Mouse (Mus musculus) liver, postnatal 0 days (tissue): ENCODE measurements around the gene Specc1. TPM values are rescaled to one million over a fixed set of nuclear protein-coding genes. Genes with fewer than 3 reads are reported as not detected.

Source experiments
- ATAC-seq: fragments of 200-750 bp; cut with Nextera tagmentation; 2 replicates; pipeline ENCODE4 v1.8.0; 2017; ENCODE audit warnings: mild to moderate bottlenecking, moderate library complexity
- DNase-seq: peaks from one replicate; pipeline ENCODE4 v3.0.0-alpha.2; 2016
- H3K27ac ChIP-seq: fragments of 300-500 bp; sonication (generic); 2 replicates; pipeline ENCODE4 v1.5.1; 2014; ENCODE audit warnings: antibody characterized with exemption, moderate library complexity, mild to moderate bottlenecking, low read depth
- H3K27me3 ChIP-seq: fragments of 300-500 bp; sonication (generic); 2 replicates; pipeline ENCODE4 v1.6.1; 2014; ENCODE audit warnings: low read length, control low read depth, mixed read lengths; ENCODE audit not compliant: insufficient read depth
- H3K36me3 ChIP-seq: fragments of 300-500 bp; sonication (generic); replicated peaks from 2 replicates; pipeline ENCODE4 v1.6.1; 2014; ENCODE audit warnings: mild to moderate bottlenecking, control low read depth, low read length, moderate library complexity, mixed read lengths; ENCODE audit not compliant: insufficient read depth
- H3K4me1 ChIP-seq: fragments of 300-500 bp; sonication (generic); 2 replicates; pipeline ENCODE4 v1.6.1; 2014; ENCODE audit warnings: antibody characterized with exemption, mild to moderate bottlenecking, control low read depth; ENCODE audit not compliant: insufficient read depth
- H3K4me2 ChIP-seq: fragments of 300-500 bp; sonication (generic); 2 replicates; pipeline ENCODE4 v1.6.1; 2014; ENCODE audit warnings: low read depth, mild to moderate bottlenecking, low read length, moderate library complexity, mixed read lengths
- H3K4me3 ChIP-seq: fragments of 300-500 bp; sonication (generic); 2 replicates; pipeline ENCODE4 v1.5.1; 2014; ENCODE audit warnings: low read depth, low read length
- H3K9ac ChIP-seq: fragments of 300-500 bp; sonication (generic); replicated peaks from 2 replicates; pipeline ENCODE4 v1.6.1; 2014; ENCODE audit warnings: mild to moderate bottlenecking, moderate library complexity
- H3K9me3 ChIP-seq: fragments of 300-500 bp; sonication (generic); 2 replicates; pipeline ENCODE4 v1.6.1; 2016; ENCODE audit warnings: mild to moderate bottlenecking, control low read depth, low read length, mixed read lengths
- CTCF ChIP-seq: sonication (generic); IDR thresholded peaks from 2 replicates; pipeline ENCODE4 v1.5.1; 2016; ENCODE audit warnings: antibody characterized with exemption, low read depth
- EP300 ChIP-seq: IDR thresholded peaks from 2 replicates; pipeline ENCODE4 v1.6.1; 2016; ENCODE audit warnings: antibody characterized with exemption, low read depth, mild to moderate bottlenecking
- WGBS: fragments of 180-500 bp; shearing (Covaris S2); extraction: QIAGEN DNeasy Blood & Tissue Kit; methylation state at CpG from one replicate; pipeline ENCODE4 v1.1.7; 2014; ENCODE audit not compliant: insufficient replicate concordance; 5-methylcytosine and 5-hydroxymethylcytosine counted together
- polyA plus RNA-seq: library from polyadenylated mRNA; unstranded; fragments of >200 nt; fragmentation: Nextera tagmentation; extraction: Ambion mirVana; gene quantifications from 2 replicates; pipeline ENCODE4 v1.2.1, GENCODE M21; 2015

Specc1 gene
- polyA plus RNA-seq, 1 experiment from 2014 or later, result 20.7 TPM

GRCm38 (mm10) chr11:61974106-61974707 lies 17.6 kb downstream of the Specc1 start:
- no peak overlapping the region for H3K4me2 ChIP-seq
- DNase-seq (no peak), ATAC-seq (peak; percentile 54; the same call in 1 of the 2 replicates)
- no peak overlapping the region for H3K4me3 ChIP-seq
- H3K36me3 ChIP-seq, result no peaks in the 10 kb centered on the region; the same call in 1 of the 2 replicates
- no peaks in the 10 kb centered on the region for H3K9me3 ChIP-seq
- TF ChIP-seq CTCF, result no peak
- TF ChIP-seq EP300, result no peak
- WGBS, result 68% methylated on average over 13 of the region's 13 CpGs
- no peak overlapping the region for H3K27ac ChIP-seq
- no peaks in the 10 kb centered on the region for H3K27me3 ChIP-seq
- no peak overlapping the region for H3K9ac ChIP-seq
- peaks cover 7% of the 10 kb centered on the region; the same call in 1 of the 2 replicates for H3K4me1 ChIP-seq

- Histone ChIP-seq H3K27me3 (no peaks in the 10 kb centered on the region), H3K9ac (0 out of 2 replicates have a peak overlapping the region, but pooled peaks have one; percentile 16), H3K27ac (peak overlapping the region; percentile 68), H3K36me3 (no peaks in the 10 kb centered on the region; the same call in 1 of the 2 replicates), H3K4me1 (peaks cover 7% of the 10 kb centered on the region; the same call in 1 of the 2 replicates), H3K4me3 (0 out of 2 replicates have a peak overlapping the region, but pooled peaks have one; percentile 17), H3K4me2 (0 out of 2 replicates have a peak overlapping the region, but pooled peaks have one; percentile 35), H3K9me3 (no peaks in the 10 kb centered on the region)
- TF ChIP-seq CTCF, result no peak
- ATAC-seq (peak; percentile 92), DNase-seq (peak; percentile 30)
- WGBS, result 64% methylated on average over 1 of the region's 1 CpGs
These were observed 19.2 kb downstream of the Specc1 start for GRCm38 (mm10) chr11:61975783-61976182.

- Histone ChIP-seq H3K27ac (no peak overlapping the region), H3K4me1 (no peaks in the 10 kb centered on the region), H3K4me3 (no peak overlapping the region), H3K27me3 (no peaks in the 10 kb centered on the region), H3K9ac (no peak overlapping the region), H3K36me3 (no peaks in the 10 kb centered on the region; the same call in 1 of the 2 replicates), H3K9me3 (no peaks in the 10 kb centered on the region), H3K4me2 (no peak overlapping the region)
- ATAC-seq, result no peak; the same call in 1 of the 2 replicates
- TF ChIP-seq EP300 (no peak), CTCF (peak; percentile 58)
- no peak for DNase-seq
- 82% methylated on average over 2 of the region's 2 CpGs for WGBS
These were observed 24.7 kb downstream of the Specc1 start for GRCm38 (mm10) chr11:61981285-61981684.

- H3K9me3 ChIP-seq, result no peaks in the 10 kb centered on the region
- no peak overlapping the region for H3K4me3 ChIP-seq
- WGBS, result 55% methylated on average over 9 of the region's 9 CpGs
- no peak for DNase-seq
- no peaks in the 10 kb centered on the region for H3K27me3 ChIP-seq
- no peak for TF ChIP-seq CTCF
- TF ChIP-seq EP300, result no peak
- no peaks in the 10 kb centered on the region for H3K36me3 ChIP-seq
- no peak overlapping the region for H3K4me2 ChIP-seq
- no peak overlapping the region for H3K9ac ChIP-seq
- ATAC-seq, result no peak
- no peak overlapping the region for H3K27ac ChIP-seq
- H3K4me1 ChIP-seq, result no peaks in the 10 kb centered on the region
These were observed 26.3 kb downstream of the Specc1 start for GRCm38 (mm10) chr11:61982828-61983227.

GRCm38 (mm10) chr11:61986939-61987338 lies 30.4 kb downstream of the Specc1 start:
- DNase-seq (no peak), ATAC-seq (no peak)
- H3K27me3 ChIP-seq, result no peaks in the 10 kb centered on the region
- H3K4me2 ChIP-seq, result no peak overlapping the region
- H3K4me3 ChIP-seq, result no peak overlapping the region
- WGBS, result 82% methylated on average over 4 of the region's 4 CpGs
- H3K9me3 ChIP-seq, result no peaks in the 10 kb centered on the region
- H3K27ac ChIP-seq, result no peak overlapping the region
- H3K9ac ChIP-seq, result no peak overlapping the region
- TF ChIP-seq CTCF (no peak), EP300 (no peak)
- H3K4me1 ChIP-seq, result no peaks in the 10 kb centered on the region
- H3K36me3 ChIP-seq, result no peaks in the 10 kb centered on the region

GRCm38 (mm10) chr11:61989647-61990046 lies 33.1 kb downstream of the Specc1 start:
- Histone ChIP-seq H3K4me1 (no peaks in the 10 kb centered on the region), H3K27ac (no peak overlapping the region), H3K36me3 (no peaks in the 10 kb centered on the region), H3K27me3 (no peaks in the 10 kb centered on the region), H3K9ac (no peak overlapping the region), H3K9me3 (peaks cover 7% of the 10 kb centered on the region; the same call in 1 of the 2 replicates), H3K4me3 (no peak overlapping the region), H3K4me2 (no peak overlapping the region)
- 70% methylated on average over 9 of the region's 9 CpGs for WGBS
- ATAC-seq (no peak), DNase-seq (no peak)
- TF ChIP-seq CTCF (no peak), EP300 (no peak)
